Comparison of ENCODE assay signal across 10 mouse cellular contexts in genomic region chr14:75309336-75309992, GRCm38 (mm10). TPM values are rescaled to one million over a fixed set of nuclear protein-coding genes. Genes with fewer than 3 reads are reported as not detected.
DNase-seq lines count a peak whose midpoint lies in the region; ATAC-seq and TF ChIP-seq lines count a peak whose summit lies in the region.
"Had no signal": no experiment of that assay in that cellular context is flagged by ENCODE, and none has a peak within 500 bp of the region (broad histone marks: within the 10 kb centered on the region; RNA-seq: fewer than 3 reads in every experiment).

No protein-coding gene starts in this region.

- H3K4me1 ChIP-seq in intestine, postnatal 0 days (replicated peaks; ENCODE audit: control insufficient read depth, insufficient read depth, low read length) = no peaks in the 10 kb centered on the region
- H3K4me1 ChIP-seq in intestine, embryonic 16.5 days (ENCODE audit: control insufficient read depth, insufficient read depth, low read length) = no peaks in the 10 kb centered on the region
- H3K4me1 ChIP-seq in ES-Bruce4 (ENCODE audit: control insufficient read depth, insufficient read depth, low read length) = no peaks in the 10 kb centered on the region
- peaks cover 6% of the 10 kb centered on the region for H3K4me1 ChIP-seq in forebrain, embryonic 15.5 days

- peaks cover 3% of the 10 kb centered on the region; the same call in 1 of the 2 replicates for H3K36me3 ChIP-seq in intestine, postnatal 0 days (ENCODE audit: control insufficient read depth, insufficient read depth)
- H3K36me3 ChIP-seq in intestine, embryonic 16.5 days (ENCODE audit: control insufficient read depth, insufficient read depth, low read length) = no peaks in the 10 kb centered on the region
- H3K36me3 ChIP-seq in ES-Bruce4 (ENCODE audit: control insufficient read depth, insufficient read depth, low read length, poor library complexity, severe bottlenecking) = no peaks in the 10 kb centered on the region
- peaks cover 8% of the 10 kb centered on the region; the same call in 1 of the 2 replicates for H3K36me3 ChIP-seq in forebrain, embryonic 15.5 days
- H3K36me3 ChIP-seq: neural tube, embryonic 13.5 days had no signal

- H3K4me3 ChIP-seq in intestine, postnatal 0 days (ENCODE audit: low read depth, low read length) = no peak overlapping the region
- no peak overlapping the region for H3K4me3 ChIP-seq in intestine, embryonic 16.5 days (ENCODE audit: low read length)
- no peak overlapping the region for H3K4me3 ChIP-seq in ES-Bruce4 (ENCODE audit: low read depth, low read length)
- no peak overlapping the region for H3K4me3 ChIP-seq in forebrain, embryonic 15.5 days
- H3K4me3 ChIP-seq: neural tube, embryonic 13.5 days had no signal

- 68% methylated on average over 5 of the region's 5 CpGs for WGBS in intestine, postnatal 0 days
- WGBS in intestine, embryonic 16.5 days = 60% methylated on average over 5 of the region's 5 CpGs
- 61% methylated on average over 5 of the region's 5 CpGs for WGBS in forebrain, embryonic 15.5 days

- H3K27me3 ChIP-seq in intestine, postnatal 0 days (replicated peaks; ENCODE audit: control insufficient read depth, insufficient read depth, low read length) = no peaks in the 10 kb centered on the region
- no peaks in the 10 kb centered on the region for H3K27me3 ChIP-seq in intestine, embryonic 16.5 days (replicated peaks; ENCODE audit: control insufficient read depth, insufficient read depth, low read length)
- no peaks in the 10 kb centered on the region for H3K27me3 ChIP-seq in ES-Bruce4 (ENCODE audit: control insufficient read depth, insufficient read depth, low read length, poor library complexity, severe bottlenecking)
- H3K27me3 ChIP-seq in forebrain, embryonic 15.5 days = no peaks in the 10 kb centered on the region
- H3K27me3 ChIP-seq: neural tube, embryonic 13.5 days had no signal

- TF ChIP-seq CTCF in intestine, postnatal 0 days (IDR thresholded peaks at IDR 0.05; ENCODE audit: low read depth) = peak; percentile 51
- peak; percentile 40 for TF ChIP-seq CTCF in ES-Bruce4 (IDR thresholded peaks at IDR 0.05; ENCODE audit: low read depth, low read length)

- DNase-seq in brain, adult 2 months (ENCODE audit: low read depth, low spot score) = peak; percentile 53
- DNase-seq in kidney, postnatal 4 days = peak; percentile 20 to 48
- no peak for DNase-seq in spleen, adult 18-20 months
- DNase-seq: cerebellum, adult 8-10 months had no signal

- no peak overlapping the region for H3K9ac ChIP-seq in intestine, postnatal 0 days (ENCODE audit: low read depth, low read length)
- no peak overlapping the region for H3K9ac ChIP-seq in intestine, embryonic 16.5 days (ENCODE audit: low read depth, low read length)
- H3K9ac ChIP-seq in ES-Bruce4 (ENCODE audit: low read depth, poor library complexity, severe bottlenecking) = no peak overlapping the region
- H3K9ac ChIP-seq in forebrain, embryonic 15.5 days (replicated peaks) = no peak overlapping the region
- H3K9ac ChIP-seq: neural tube, embryonic 13.5 days had no signal

- no peaks in the 10 kb centered on the region for H3K9me3 ChIP-seq in intestine, postnatal 0 days (ENCODE audit: control insufficient read depth)
- H3K9me3 ChIP-seq in intestine, embryonic 16.5 days (ENCODE audit: control insufficient read depth, low read length) = no peaks in the 10 kb centered on the region
- H3K9me3 ChIP-seq in ES-Bruce4 (replicated peaks; ENCODE audit: control insufficient read depth, insufficient read depth, low read length, poor library complexity, severe bottlenecking) = no peaks in the 10 kb centered on the region
- H3K9me3 ChIP-seq in forebrain, embryonic 15.5 days = no peaks in the 10 kb centered on the region
- H3K9me3 ChIP-seq: neural tube, embryonic 13.5 days had no signal

- no peak overlapping the region for H3K27ac ChIP-seq in intestine, postnatal 0 days (ENCODE audit: low read depth, low read length)
- no peak overlapping the region for H3K27ac ChIP-seq in intestine, embryonic 16.5 days (ENCODE audit: low read length)
- no peak overlapping the region for H3K27ac ChIP-seq in ES-Bruce4 (ENCODE audit: insufficient read depth, low read length)
- H3K27ac ChIP-seq in forebrain, embryonic 15.5 days (replicated peaks) = no peak overlapping the region
- H3K27ac ChIP-seq: neural tube, embryonic 13.5 days had no signal

- TF ChIP-seq EP300 in ES-Bruce4 (IDR thresholded peaks at IDR 0.05; ENCODE audit: insufficient read depth, low read depth, low read length) = no peak

- H3K4me2 ChIP-seq in intestine, postnatal 0 days (replicated peaks; ENCODE audit: low read depth) = no peak overlapping the region
- H3K4me2 ChIP-seq in intestine, embryonic 16.5 days (ENCODE audit: low read depth, low read length) = no peak overlapping the region
- H3K4me2 ChIP-seq in forebrain, embryonic 15.5 days (replicated peaks) = no peak overlapping the region
- H3K4me2 ChIP-seq: neural tube, embryonic 13.5 days had no signal

- ATAC-seq in intestine, postnatal 0 days = no peak
- no peak for ATAC-seq in intestine, embryonic 16.5 days
- ATAC-seq in erythroblast, adult 5-6 weeks (replicated peaks; ENCODE audit: low FRiP score, poor library complexity, severe bottlenecking) = no peak
- ATAC-seq in forebrain, embryonic 15.5 days (replicated peaks) = no peak

- TF ChIP-seq POLR2A in ES-Bruce4 (IDR thresholded peaks at IDR 0.05; ENCODE audit: insufficient read depth, low read length) = no peak

RNA-seq across cellular contexts. Expression of gene Zc3h13, which starts 25.3 kb away (rescaled TPM):
- 18.7 and 18.9 TPM in 2 replicates for polyA plus RNA-seq in intestine, postnatal 0 days (2015; fragmentation: Nextera tagmentation; extraction: Ambion mirVana)
- polyA plus RNA-seq in intestine, embryonic 16.5 days (2015; fragmentation: Nextera tagmentation; extraction: Ambion mirVana) = 19.9 and 21.2 TPM in 2 replicates
- 41.9 and 42.5 TPM in 2 replicates for polyA plus RNA-seq in ES-Bruce4 (2011; ENCODE audit: insufficient read depth, insufficient read length, low read depth, missing spikeins)
- 8.6 and 21.3 TPM in 2 replicates for total RNA-seq in erythroblast, adult 5-6 weeks (2015; ENCODE audit: low replicate concordance)
- total RNA-seq in erythroblast, adult 5-6 weeks (2017; ENCODE audit: low replicate concordance) = 15.9 and 16.7 TPM in 2 replicates
- polyA plus RNA-seq in forebrain, embryonic 15.5 days (2015; fragmentation: Nextera tagmentation; extraction: Ambion mirVana) = 55.2 and 62.9 TPM in 2 replicates

Comparison
In these comparisons a context has a peak if more than half of its experiments do, and no peak if none do; other contexts are left out.
1. DNase-seq: peak in brain, adult 2 months (single experiment) and kidney, postnatal 4 days (2 of 2); none in spleen, adult 18-20 months (0 of 2).